Mouse (Mus musculus): ENCODE results near the gene Stau1. TPM values are rescaled to one million over a fixed set of nuclear protein-coding genes. Genes with fewer than 3 reads are reported as not detected.
"Not testable (repeated sequence)": the region's sequence is repeated elsewhere in the genome, so short reads cannot be mapped to it uniquely, and the experiment has no call there.

Gene Stau1
- polyA plus RNA-seq, 1 experiment from 2014 or later, result 131 TPM

- WGBS, result under 1% methylated on average over 21 of the region's 21 CpGs
- H3K4me3 ChIP-seq (replicated peaks; ENCODE audit: low read length), result peak overlapping the region; percentile 95
- H3K27me3 ChIP-seq (replicated peaks; ENCODE audit: control insufficient read depth, insufficient read depth, low read length), result no peaks in the 10 kb centered on the region
- peak overlapping the region; percentile 96 for H3K4me2 ChIP-seq (ENCODE audit: low read length)
- H3K9ac ChIP-seq (replicated peaks; ENCODE audit: low read depth, low read length), result peak overlapping the region; percentile 84
- H3K9me3 ChIP-seq (ENCODE audit: control insufficient read depth, low read length), result no peaks in the 10 kb centered on the region
- H3K4me1 ChIP-seq (replicated peaks; ENCODE audit: control insufficient read depth, insufficient read depth, low read length), result peaks cover 18% of the 10 kb centered on the region
- peak overlapping the region; percentile 41; the same call in 1 of the 2 replicates for H3K27ac ChIP-seq (ENCODE audit: low read length)
- H3K36me3 ChIP-seq (ENCODE audit: control insufficient read depth, insufficient read depth), result peaks cover 18% of the 10 kb centered on the region
- peak; percentile 68; the same call in 1 of the 2 replicates for ATAC-seq
Measured at GRCm38 (mm10) chr2:167015382-167015718, 19.3 kb upstream of the Stau1 start.

DNA sequence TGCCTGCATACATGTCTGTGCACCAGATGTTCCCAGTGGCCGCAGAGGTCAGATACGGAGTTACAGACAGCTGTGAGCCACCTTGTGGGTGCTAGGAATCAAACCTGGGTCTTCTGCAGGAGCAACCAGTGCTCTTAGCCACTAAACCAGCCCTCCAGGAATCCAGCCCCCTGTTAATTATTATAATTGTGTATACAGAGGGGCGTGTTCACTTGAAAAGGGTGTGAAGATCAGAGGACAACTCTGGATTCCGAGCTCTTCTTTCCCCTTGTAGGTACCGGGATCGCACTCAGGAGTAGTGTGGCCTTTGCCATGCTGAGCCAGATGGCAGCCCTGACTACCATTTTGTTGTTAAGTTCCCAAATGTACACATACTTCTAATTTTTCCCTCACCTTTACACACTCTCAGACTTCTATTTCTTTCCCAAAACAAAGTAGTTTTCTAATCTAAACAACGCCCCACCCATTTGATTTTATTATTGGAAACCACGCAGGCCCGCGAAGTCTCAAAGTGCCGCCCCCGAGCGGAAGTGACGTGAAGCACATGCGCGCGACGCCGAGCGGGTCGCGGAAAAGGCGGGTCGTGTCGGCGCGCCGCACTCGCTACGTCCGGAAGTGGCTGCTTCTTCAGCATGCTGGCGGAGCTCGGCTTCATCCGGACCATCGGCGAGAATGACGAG lies 18.7 kb upstream of the Stau1 start, which contains the start of gene Ddx27:
Ddx27 (plus strand) TSS at position 492 of the 680 bp plus-strand sequence.
- Histone ChIP-seq H3K4me3 (replicated peaks; ENCODE audit: low read length) (peak within 1 kb of the TSS; percentile 95), H3K9me3 (ENCODE audit: control insufficient read depth, low read length) (no peaks in the 10 kb centered on the region), H3K4me2 (ENCODE audit: low read length) (peak within 1 kb of the TSS; percentile 96), H3K4me1 (replicated peaks; ENCODE audit: control insufficient read depth, insufficient read depth, low read length) (peaks cover 18% of the 10 kb centered on the region), H3K27me3 (replicated peaks; ENCODE audit: control insufficient read depth, insufficient read depth, low read length) (no peaks in the 10 kb centered on the region), H3K27ac (ENCODE audit: low read length) (peak within 1 kb of the TSS; percentile 64), H3K9ac (replicated peaks; ENCODE audit: low read depth, low read length) (peak within 1 kb of the TSS; percentile 84), H3K36me3 (ENCODE audit: control insufficient read depth, insufficient read depth) (peaks cover 13% of the 10 kb centered on the region)
- 2% methylated on average over 37 of the region's 37 CpGs for WGBS
- peak; percentile 93 for ATAC-seq

- no peaks in the 10 kb centered on the region for H3K9me3 ChIP-seq (ENCODE audit: control insufficient read depth, low read length)
- peaks cover 3% of the 10 kb centered on the region for H3K4me1 ChIP-seq (replicated peaks; ENCODE audit: control insufficient read depth, insufficient read depth, low read length)
- no peaks in the 10 kb centered on the region for H3K27me3 ChIP-seq (replicated peaks; ENCODE audit: control insufficient read depth, insufficient read depth, low read length)
- H3K4me3 ChIP-seq (replicated peaks; ENCODE audit: low read length), result no peak overlapping the region
- H3K4me2 ChIP-seq (ENCODE audit: low read length), result no peak overlapping the region
- 82% methylated on average over 3 of the region's 3 CpGs for WGBS
- no peak for ATAC-seq
- H3K27ac ChIP-seq (ENCODE audit: low read length), result no peak overlapping the region
- no peaks in the 10 kb centered on the region for H3K36me3 ChIP-seq (ENCODE audit: control insufficient read depth, insufficient read depth)
- no peak overlapping the region for H3K9ac ChIP-seq (replicated peaks; ENCODE audit: low read depth, low read length)
Measured at GRCm38 (mm10) chr2:167010546-167010945, 14.4 kb upstream of the Stau1 start.

GRCm38 (mm10) chr2:167009483-167009882 lies 13.4 kb upstream of the Stau1 start:
- Histone ChIP-seq H3K36me3 (ENCODE audit: control insufficient read depth, insufficient read depth) (no peaks in the 10 kb centered on the region), H3K9ac (replicated peaks; ENCODE audit: low read depth, low read length) (no peak overlapping the region), H3K4me1 (replicated peaks; ENCODE audit: control insufficient read depth, insufficient read depth, low read length) (peaks cover under 1% of the 10 kb centered on the region; the same call in 1 of the 2 replicates), H3K9me3 (ENCODE audit: control insufficient read depth, low read length) (no peaks in the 10 kb centered on the region), H3K4me2 (ENCODE audit: low read length) (no peak overlapping the region), H3K27ac (ENCODE audit: low read length) (no peak overlapping the region), H3K27me3 (replicated peaks; ENCODE audit: control insufficient read depth, insufficient read depth, low read length) (no peaks in the 10 kb centered on the region; the same call in 1 of the 2 replicates), H3K4me3 (replicated peaks; ENCODE audit: low read length) (no peak overlapping the region)
- no peak for ATAC-seq
- WGBS, result 91% methylated on average over 4 of the region's 4 CpGs

DNA sequence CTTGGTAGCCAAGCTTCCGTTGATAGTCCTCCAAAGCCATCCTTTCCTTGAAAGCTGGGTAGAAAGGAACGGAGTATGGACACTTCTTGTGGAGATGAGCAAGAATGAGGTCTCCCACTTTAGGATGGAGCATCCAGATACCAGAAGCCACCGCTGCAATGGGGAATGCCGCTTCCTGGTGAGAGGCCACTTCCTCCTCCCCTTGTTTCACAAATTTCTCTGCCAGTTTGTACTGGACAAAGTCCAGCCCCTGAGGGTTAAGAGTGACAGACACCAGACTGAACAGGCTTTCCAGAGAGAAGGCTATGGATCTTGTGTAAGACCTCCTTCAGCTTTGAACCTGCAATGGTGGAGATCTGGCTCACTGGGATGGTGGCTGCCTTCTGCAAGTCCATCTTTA lies 11.5 kb upstream of the Stau1 start:
- 76% methylated on average over 4 of the region's 4 CpGs for WGBS
- H3K4me1 ChIP-seq (replicated peaks; ENCODE audit: control insufficient read depth, insufficient read depth, low read length); H3K9me3 ChIP-seq (ENCODE audit: control insufficient read depth, low read length); ATAC-seq; H3K9ac ChIP-seq (replicated peaks; ENCODE audit: low read depth, low read length); H3K4me3 ChIP-seq (replicated peaks; ENCODE audit: low read length); H3K36me3 ChIP-seq (ENCODE audit: control insufficient read depth, insufficient read depth); H3K27me3 ChIP-seq (replicated peaks; ENCODE audit: control insufficient read depth, insufficient read depth, low read length); H3K4me2 ChIP-seq (ENCODE audit: low read length); H3K27ac ChIP-seq (ENCODE audit: low read length): not testable (repeated sequence)

- no peak overlapping the region for H3K9ac ChIP-seq (replicated peaks; ENCODE audit: low read depth, low read length)
- no peak for ATAC-seq
- H3K4me2 ChIP-seq (ENCODE audit: low read length), result no peak overlapping the region
- no peak overlapping the region for H3K27ac ChIP-seq (ENCODE audit: low read length)
- no peaks in the 10 kb centered on the region; the same call in 1 of the 2 replicates for H3K27me3 ChIP-seq (replicated peaks; ENCODE audit: control insufficient read depth, insufficient read depth, low read length)
- 63% methylated on average over 13 of the region's 13 CpGs for WGBS
- H3K4me3 ChIP-seq (replicated peaks; ENCODE audit: low read length), result no peak overlapping the region
- no peaks in the 10 kb centered on the region for H3K36me3 ChIP-seq (ENCODE audit: control insufficient read depth, insufficient read depth)
- no peaks in the 10 kb centered on the region for H3K4me1 ChIP-seq (replicated peaks; ENCODE audit: control insufficient read depth, insufficient read depth, low read length)
- no peaks in the 10 kb centered on the region for H3K9me3 ChIP-seq (ENCODE audit: control insufficient read depth, low read length)
Measured at GRCm38 (mm10) chr2:167007001-167007491, 10.9 kb upstream of the Stau1 start.

DNA sequence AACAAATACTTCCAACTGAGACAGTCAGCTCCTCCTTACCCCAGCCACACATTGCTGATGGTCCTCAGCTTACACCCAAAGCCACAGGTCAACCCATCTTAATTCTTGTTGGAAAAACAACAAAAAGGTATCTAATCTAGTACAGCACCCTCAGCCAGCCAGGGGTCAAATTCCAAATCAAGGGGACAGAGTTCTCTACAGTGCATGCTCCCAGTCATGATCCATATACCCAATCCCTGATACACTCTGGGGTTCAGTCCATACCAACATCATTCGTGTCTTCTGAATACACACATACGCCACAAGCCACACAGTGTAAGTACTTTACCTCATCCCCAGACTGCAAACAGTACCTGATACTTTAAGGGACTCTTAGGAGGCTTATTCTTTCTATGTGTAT lies 10.3 kb upstream of the Stau1 start:
- Histone ChIP-seq H3K27ac (ENCODE audit: low read length) (no peak overlapping the region), H3K4me1 (replicated peaks; ENCODE audit: control insufficient read depth, insufficient read depth, low read length) (no peaks in the 10 kb centered on the region), H3K9ac (replicated peaks; ENCODE audit: low read depth, low read length) (no peak overlapping the region), H3K4me2 (ENCODE audit: low read length) (no peak overlapping the region), H3K9me3 (ENCODE audit: control insufficient read depth, low read length) (no peaks in the 10 kb centered on the region), H3K36me3 (ENCODE audit: control insufficient read depth, insufficient read depth) (no peaks in the 10 kb centered on the region), H3K4me3 (replicated peaks; ENCODE audit: low read length) (no peak overlapping the region), H3K27me3 (replicated peaks; ENCODE audit: control insufficient read depth, insufficient read depth, low read length) (no peaks in the 10 kb centered on the region; the same call in 1 of the 2 replicates)
- 93% methylated on average over 2 of the region's 2 CpGs for WGBS
- no peak for ATAC-seq

GRCm38 (mm10) chr2:167004099-167004854 lies 8.2 kb upstream of the Stau1 start:
- no peak overlapping the region for H3K4me3 ChIP-seq (replicated peaks; ENCODE audit: low read length)
- H3K4me2 ChIP-seq (ENCODE audit: low read length), result no peak overlapping the region
- no peak for ATAC-seq
- no peaks in the 10 kb centered on the region for H3K9me3 ChIP-seq (ENCODE audit: control insufficient read depth, low read length)
- H3K4me1 ChIP-seq (replicated peaks; ENCODE audit: control insufficient read depth, insufficient read depth, low read length), result no peaks in the 10 kb centered on the region
- 41% methylated on average over 8 of the region's 8 CpGs for WGBS
- H3K27ac ChIP-seq (ENCODE audit: low read length), result no peak overlapping the region
- no peak overlapping the region for H3K9ac ChIP-seq (replicated peaks; ENCODE audit: low read depth, low read length)
- no peaks in the 10 kb centered on the region; the same call in 1 of the 2 replicates for H3K27me3 ChIP-seq (replicated peaks; ENCODE audit: control insufficient read depth, insufficient read depth, low read length)
- H3K36me3 ChIP-seq (ENCODE audit: control insufficient read depth, insufficient read depth), result no peaks in the 10 kb centered on the region

GRCm38 (mm10) chr2:167001486-167001885 lies 5.4 kb upstream of the Stau1 start:
- Histone ChIP-seq H3K27ac (ENCODE audit: low read length) (no peak overlapping the region), H3K4me2 (ENCODE audit: low read length) (no peak overlapping the region), H3K9ac (replicated peaks; ENCODE audit: low read depth, low read length) (no peak overlapping the region), H3K4me1 (replicated peaks; ENCODE audit: control insufficient read depth, insufficient read depth, low read length) (peaks cover 2% of the 10 kb centered on the region; the same call in 1 of the 2 replicates), H3K4me3 (replicated peaks; ENCODE audit: low read length) (no peak overlapping the region), H3K36me3 (ENCODE audit: control insufficient read depth, insufficient read depth) (no peaks in the 10 kb centered on the region), H3K9me3 (ENCODE audit: control insufficient read depth, low read length) (no peaks in the 10 kb centered on the region), H3K27me3 (replicated peaks; ENCODE audit: control insufficient read depth, insufficient read depth, low read length) (no peaks in the 10 kb centered on the region; the same call in 1 of the 2 replicates)
- WGBS, result 85% methylated on average over 9 of the region's 9 CpGs
- no peak for ATAC-seq
